Mouse (Mus musculus): ENCODE results near the gene Lcat. TPM values are rescaled to one million over a fixed set of nuclear protein-coding genes. Genes with fewer than 3 reads are reported as not detected.

The Lcat gene
- polyA plus RNA-seq, 1 experiment = 0.66 TPM

DNA sequence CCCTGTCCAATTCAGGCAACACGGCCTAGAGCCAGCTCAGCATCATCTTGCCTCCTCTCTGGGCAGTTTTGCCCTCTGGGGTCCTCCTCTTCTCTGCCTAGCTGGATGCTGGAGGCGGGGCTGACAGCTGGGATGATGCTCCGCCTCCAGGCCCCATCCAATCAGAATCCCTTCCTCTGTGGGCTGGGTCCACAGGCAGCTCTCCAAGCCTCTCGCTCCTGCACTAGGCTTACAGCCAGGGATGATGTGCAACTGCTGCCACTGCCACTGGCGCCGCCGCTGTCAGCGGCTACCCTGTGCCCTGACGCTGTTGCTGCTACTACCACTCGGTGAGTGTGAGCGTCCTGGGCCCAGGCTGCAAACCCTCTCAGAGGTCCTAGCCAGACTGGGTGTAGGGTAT, 49.8 kb downstream of the Lcat start, which contains the start of gene Nrn1l:
Gene Nrn1l (plus strand): TSS at position 229 of the 400 bp plus-strand sequence.
- Histone ChIP-seq H3K4me3 (replicated peaks) (no peak within 1 kb of the TSS), H3K4me1 (peaks cover 19% of the 10 kb centered on the region), H3K27me3 (replicated peaks) (no peaks in the 10 kb centered on the region), H3K9me3 (no peaks in the 10 kb centered on the region), H3K36me3 (replicated peaks; ENCODE audit: low read length) (peaks cover 71% of the 10 kb centered on the region)
- TF ChIP-seq GATA1 (IDR thresholded peaks at IDR 0.05; ENCODE audit: borderline replicate concordance, low read length) = no peak
- TF ChIP-seq FLI1 (IDR thresholded peaks at IDR 0.05; ENCODE audit: low read length) = no peak

GRCm38 (mm10) chr8:105892432-105892831, 50.8 kb downstream of the Lcat start:
- TF ChIP-seq GATA1 (IDR thresholded peaks at IDR 0.05; ENCODE audit: borderline replicate concordance, low read length) = no peak
- no peak for TF ChIP-seq FLI1 (IDR thresholded peaks at IDR 0.05; ENCODE audit: low read length)
- peaks cover 80% of the 10 kb centered on the region for H3K36me3 ChIP-seq (replicated peaks; ENCODE audit: low read length)
- no peaks in the 10 kb centered on the region for H3K9me3 ChIP-seq
- H3K27me3 ChIP-seq (replicated peaks) = no peaks in the 10 kb centered on the region
- no peak overlapping the region for H3K4me3 ChIP-seq (replicated peaks)
- peaks cover 19% of the 10 kb centered on the region for H3K4me1 ChIP-seq

GRCm38 (mm10) chr8:105890870-105891269, 52.3 kb downstream of the Lcat start:
- Histone ChIP-seq H3K4me1 (peaks cover 15% of the 10 kb centered on the region), H3K27me3 (replicated peaks) (no peaks in the 10 kb centered on the region), H3K4me3 (replicated peaks) (no peak overlapping the region), H3K9me3 (no peaks in the 10 kb centered on the region), H3K36me3 (replicated peaks; ENCODE audit: low read length) (peaks cover 96% of the 10 kb centered on the region)
- TF ChIP-seq FLI1 (IDR thresholded peaks at IDR 0.05; ENCODE audit: low read length) (no peak), GATA1 (IDR thresholded peaks at IDR 0.05; ENCODE audit: borderline replicate concordance, low read length) (no peak)

DNA sequence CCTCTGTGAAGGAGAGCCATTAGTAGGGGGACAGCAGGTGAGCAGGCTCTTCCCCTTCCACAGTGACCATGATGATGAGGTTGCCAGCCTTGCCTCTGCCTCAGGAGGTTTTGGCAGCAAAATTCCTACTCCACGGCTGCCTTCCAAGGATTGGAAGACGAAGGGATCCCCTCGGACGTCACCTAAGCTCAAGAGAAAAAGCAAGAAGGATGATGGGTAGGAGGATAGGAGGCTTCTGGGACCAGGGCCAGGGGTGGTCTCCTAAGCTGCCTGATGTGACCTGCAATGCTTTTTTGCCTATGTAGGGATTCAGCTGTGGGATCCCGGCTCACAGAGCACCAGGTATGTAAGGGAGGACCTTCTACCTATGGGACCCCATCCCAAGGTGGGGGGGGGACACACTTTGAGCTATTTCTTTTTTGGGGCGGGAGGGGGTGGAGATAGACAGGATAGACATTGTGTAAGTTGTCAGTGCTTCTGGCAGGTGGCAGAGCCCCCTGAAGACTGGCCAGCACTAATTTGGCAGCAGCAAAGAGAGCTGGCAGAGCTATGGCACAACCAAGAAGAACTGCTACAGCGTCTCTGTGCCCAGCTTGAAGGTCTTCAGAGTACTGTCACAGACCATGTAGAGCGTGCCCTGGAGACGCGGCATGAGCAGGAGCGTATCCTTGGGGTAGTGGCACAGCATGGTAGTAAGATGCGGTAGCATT, 53.3 kb downstream of the Lcat start:
- peaks cover 99% of the 10 kb centered on the region for H3K36me3 ChIP-seq (replicated peaks; ENCODE audit: low read length)

More for the DNA sequence above, 53.3 kb downstream of the Lcat start:
- TF ChIP-seq FLI1 (IDR thresholded peaks at IDR 0.05; ENCODE audit: low read length) (no peak), GATA1 (IDR thresholded peaks at IDR 0.05; ENCODE audit: borderline replicate concordance, low read length) (no peak)
- H3K4me3 ChIP-seq (replicated peaks) = no peak overlapping the region
- H3K4me1 ChIP-seq = peaks cover 8% of the 10 kb centered on the region
- no peaks in the 10 kb centered on the region for H3K27me3 ChIP-seq (replicated peaks)
- no peaks in the 10 kb centered on the region for H3K9me3 ChIP-seq

Other genes starting within 250 kb of the Lcat start
- gene Acd, start 242.3 kb downstream of the Lcat start, polyA plus RNA-seq (2012; ENCODE audit: insufficient read depth, low replicate concordance) = 26.9 and 57.9 TPM in 2 replicates
- 7.8 and 19.1 TPM in 2 replicates for gene Pard6a, start 242.2 kb downstream of the Lcat start, polyA plus RNA-seq (2012; ENCODE audit: insufficient read depth, low replicate concordance)
- gene 4933405L10Rik, start 235.7 kb downstream of the Lcat start, polyA plus RNA-seq (2012; ENCODE audit: insufficient read depth, low replicate concordance) = not detected in 2 replicates
- gene Enkd1, start 235.2 kb downstream of the Lcat start, polyA plus RNA-seq (2012; ENCODE audit: insufficient read depth, low replicate concordance) = 22.7 and 26.1 TPM in 2 replicates
- 3.0 and 9.7 TPM in 2 replicates for gene Gfod2, start 184.7 kb downstream of the Lcat start, polyA plus RNA-seq (2012; ENCODE audit: insufficient read depth, low replicate concordance)
- gene Ranbp10, start 116.0 kb downstream of the Lcat start, polyA plus RNA-seq (2012; ENCODE audit: insufficient read depth, low replicate concordance) = 10.3 and 11.1 TPM in 2 replicates
- gene Tsnaxip1, start 115.7 kb downstream of the Lcat start, polyA plus RNA-seq (2012; ENCODE audit: insufficient read depth, low replicate concordance) = not detected in 2 replicates
- gene Cenpt, start 90.1 kb downstream of the Lcat start, polyA plus RNA-seq (2012; ENCODE audit: insufficient read depth, low replicate concordance) = 22.5 and 23.5 TPM in 2 replicates
- gene Thap11, start 88.2 kb downstream of the Lcat start, polyA plus RNA-seq (2012; ENCODE audit: insufficient read depth, low replicate concordance) = 12.4 and 38.2 TPM in 2 replicates
- gene Nutf2, start 82.8 kb downstream of the Lcat start, polyA plus RNA-seq (2012; ENCODE audit: insufficient read depth, low replicate concordance) = 5.8 and 51.6 TPM in 2 replicates
- 8.0 and 13.1 TPM in 2 replicates for gene Edc4, start 62.5 kb downstream of the Lcat start, polyA plus RNA-seq (2012; ENCODE audit: insufficient read depth, low replicate concordance)
- gene Nrn1l, start 49.8 kb downstream of the Lcat start, polyA plus RNA-seq (2012; ENCODE audit: insufficient read depth, low replicate concordance) = 0.22 TPM in 1 of 2 replicates, not detected in the other
- 5.6 and 11.1 TPM in 2 replicates for gene Pskh1, start 42.9 kb downstream of the Lcat start, polyA plus RNA-seq (2012; ENCODE audit: insufficient read depth, low replicate concordance)
- 0.39 TPM in 1 of 2 replicates, not detected in the other for gene Ctrl, start 9.5 kb downstream of the Lcat start, polyA plus RNA-seq (2012; ENCODE audit: insufficient read depth, low replicate concordance)
- gene Psmb10, start 4.9 kb downstream of the Lcat start, polyA plus RNA-seq (2012; ENCODE audit: insufficient read depth, low replicate concordance) = 63.8 and 341 TPM in 2 replicates
- 4.5 and 6.7 TPM in 2 replicates for gene Slc12a4, start 22.7 kb upstream of the Lcat start, polyA plus RNA-seq (2012; ENCODE audit: insufficient read depth, low replicate concordance)
- gene Dpep3, start 36.0 kb upstream of the Lcat start, polyA plus RNA-seq (2012; ENCODE audit: insufficient read depth, low replicate concordance) = 0.46 TPM in 1 of 2 replicates, not detected in the other
- gene Dus2, start 48.0 kb upstream of the Lcat start, polyA plus RNA-seq (2012; ENCODE audit: insufficient read depth, low replicate concordance) = 3.6 TPM in 1 of 2 replicates, not detected in the other
- gene Dpep2nb, start 62.6 kb upstream of the Lcat start, polyA plus RNA-seq (2012; ENCODE audit: insufficient read depth, low replicate concordance) = not detected in 2 replicates
- 3.7 and 10.4 TPM in 2 replicates for gene Ddx28, start 68.5 kb upstream of the Lcat start, polyA plus RNA-seq (2012; ENCODE audit: insufficient read depth, low replicate concordance)
- gene Nfatc3, start 115.5 kb upstream of the Lcat start, polyA plus RNA-seq (2012; ENCODE audit: insufficient read depth, low replicate concordance) = 1.7 and 3.2 TPM in 2 replicates
- 1.6 and 7.5 TPM in 2 replicates for gene Esrp2, start 193.6 kb upstream of the Lcat start, polyA plus RNA-seq (2012; ENCODE audit: insufficient read depth, low replicate concordance)
- 16.9 and 32.0 TPM in 2 replicates for gene Pla2g15, start 207.0 kb upstream of the Lcat start, polyA plus RNA-seq (2012; ENCODE audit: insufficient read depth, low replicate concordance)
- 3.1 and 3.6 TPM in 2 replicates for gene Slc7a6, start 225.5 kb upstream of the Lcat start, polyA plus RNA-seq (2012; ENCODE audit: insufficient read depth, low replicate concordance)